Mouse (Mus musculus) right cerebral cortex, postnatal 4 days (tissue): ENCODE results near the gene Ankrd52.

ENCODE experiments used
- DNase-seq: peaks from one replicate; pipeline ENCODE4 v3.0.0-alpha.2; 2022

The Ankrd52 gene

DNA sequence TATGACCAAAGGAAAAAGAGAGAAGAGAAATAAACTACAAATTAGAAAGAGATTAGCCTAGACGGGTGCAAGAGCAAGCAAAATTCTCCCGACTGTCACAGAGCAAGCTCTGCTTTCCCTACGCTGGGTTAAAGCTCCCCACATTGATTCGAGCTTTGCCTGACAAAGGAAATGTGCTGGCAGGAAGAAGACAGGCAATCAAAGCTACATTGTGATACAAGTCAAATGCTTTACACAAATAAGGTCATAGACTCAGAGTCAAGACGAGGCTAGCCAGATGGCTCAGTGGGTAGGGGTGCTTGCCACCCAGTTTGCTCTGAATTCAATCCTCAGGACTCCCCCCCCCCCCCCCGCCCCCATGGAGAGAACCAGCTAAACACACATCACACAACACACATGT, 6.9 kb upstream of the Ankrd52 start:
- no peak for DNase-seq

DNA sequence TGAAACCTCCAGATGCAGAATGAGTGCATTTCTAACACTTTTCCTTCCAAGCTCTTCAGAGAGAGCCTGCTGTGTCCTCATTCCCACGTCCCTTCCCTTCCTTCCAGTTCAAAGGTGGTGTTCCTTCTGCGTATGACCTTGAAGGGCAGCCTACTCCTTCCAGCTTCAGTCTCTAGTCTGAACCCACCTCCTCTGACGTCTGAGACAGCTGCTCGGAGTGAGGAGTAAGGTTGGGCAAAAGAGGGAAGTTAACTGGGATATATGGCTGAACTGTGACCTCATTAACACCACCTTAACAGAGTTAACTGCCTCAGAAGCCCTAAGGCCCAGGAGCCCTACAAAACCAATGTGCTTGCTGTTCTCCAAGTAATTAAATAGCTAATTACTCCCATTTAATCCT, 6.3 kb upstream of the Ankrd52 start:
- no peak for DNase-seq

GRCm38 (mm10) chr10:128372142-128372541, 4.8 kb upstream of the Ankrd52 start:
- DNase-seq: no peak

GRCm38 (mm10) chr10:128372989-128373748, 3.7 kb upstream of the Ankrd52 start:
- no peak for DNase-seq

- no peak for DNase-seq
These were observed 2.5 kb upstream of the Ankrd52 start for GRCm38 (mm10) chr10:128374393-128374792.

DNA sequence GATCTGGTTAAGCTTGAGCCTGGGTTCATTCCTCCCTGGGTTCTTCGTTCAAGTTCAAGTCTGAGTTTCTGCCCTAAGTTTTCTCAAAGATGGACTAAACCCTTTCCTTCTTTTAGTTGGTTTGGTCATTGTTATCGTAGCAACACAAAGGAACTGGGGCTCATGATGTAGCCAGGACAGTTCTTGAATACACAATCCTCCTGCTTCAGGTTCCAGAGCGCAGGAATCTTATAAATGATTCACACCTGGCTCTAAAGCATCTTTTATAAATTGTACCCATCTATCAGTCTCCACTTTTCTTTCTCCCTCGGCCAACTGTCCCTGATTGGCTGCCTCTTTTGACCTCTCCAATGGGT, 838 bp upstream of the Ankrd52 start:
- DNase-seq: no peak

- DNase-seq: peak; percentile 62
These were observed 466 bp downstream of the Ankrd52 start for GRCm38 (mm10) chr10:128377222-128377939.

DNA sequence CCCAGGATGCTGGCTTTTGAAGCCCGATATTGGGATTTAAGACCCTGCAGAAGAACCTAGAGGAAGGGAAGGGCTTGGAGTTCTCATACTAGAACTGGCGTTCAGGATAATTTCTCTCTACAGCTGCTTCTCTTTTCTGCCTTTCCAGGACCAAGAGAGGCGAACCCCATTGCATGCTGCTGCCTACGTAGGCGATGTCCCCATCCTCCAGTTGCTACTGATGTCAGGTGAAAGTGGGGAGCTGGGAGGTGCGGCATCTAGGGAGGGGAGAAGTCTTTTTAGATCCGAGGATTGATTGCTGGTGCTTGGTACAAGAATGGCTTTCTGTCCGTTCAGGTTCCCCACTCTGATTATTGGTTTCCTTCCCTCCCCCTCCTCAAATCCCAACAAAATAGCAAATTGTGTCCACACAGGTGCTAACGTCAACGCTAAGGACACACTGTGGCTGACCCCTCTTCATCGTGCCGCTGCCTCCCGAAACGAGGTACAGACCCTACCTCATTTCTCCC, 1.1 kb downstream of the Ankrd52 start:
- no peak for DNase-seq

GRCm38 (mm10) chr10:128378462-128378861, 1.5 kb downstream of the Ankrd52 start:
- no peak for DNase-seq

DNA sequence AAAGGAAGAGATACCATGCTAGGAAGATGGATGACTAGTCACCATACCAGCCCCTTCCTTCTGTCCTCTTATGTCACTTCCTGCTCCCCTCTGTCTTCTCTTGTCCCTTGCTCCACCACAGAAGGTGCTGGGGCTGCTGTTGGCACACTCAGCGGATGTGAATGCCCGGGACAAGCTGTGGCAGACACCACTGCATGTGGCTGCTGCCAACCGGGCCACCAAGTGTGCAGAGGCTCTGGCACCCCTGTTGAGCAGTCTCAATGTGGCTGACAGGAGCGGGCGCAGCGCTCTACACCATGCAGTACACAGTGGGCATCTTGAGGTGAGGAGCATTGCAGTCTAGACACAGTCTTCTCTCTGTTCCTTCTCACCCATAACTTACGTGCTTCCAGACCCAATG, 2.3 kb downstream of the Ankrd52 start:
- DNase-seq: no peak

DNA sequence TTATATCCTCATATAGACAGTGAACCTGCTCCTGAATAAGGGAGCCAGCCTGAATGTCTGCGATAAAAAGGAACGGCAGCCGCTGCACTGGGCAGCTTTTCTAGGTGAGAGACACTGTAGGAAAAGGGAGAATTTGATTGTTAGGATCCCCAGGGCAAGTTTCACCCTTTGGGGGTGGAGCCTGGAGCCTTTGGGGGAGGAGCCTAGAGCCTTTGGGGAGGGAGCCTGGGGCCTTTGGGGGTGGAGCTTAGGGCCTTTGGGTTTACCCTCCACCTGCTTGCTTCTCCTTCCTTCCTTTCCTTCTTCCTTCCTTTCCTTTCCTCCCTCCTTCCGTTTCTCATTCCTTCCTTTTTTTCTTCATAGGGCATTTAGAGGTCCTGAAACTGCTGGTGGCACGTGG, 3.6 kb downstream of the Ankrd52 start:
- no peak for DNase-seq

GRCm38 (mm10) chr10:128382482-128382881, 5.6 kb downstream of the Ankrd52 start:
- DNase-seq: no peak

DNA sequence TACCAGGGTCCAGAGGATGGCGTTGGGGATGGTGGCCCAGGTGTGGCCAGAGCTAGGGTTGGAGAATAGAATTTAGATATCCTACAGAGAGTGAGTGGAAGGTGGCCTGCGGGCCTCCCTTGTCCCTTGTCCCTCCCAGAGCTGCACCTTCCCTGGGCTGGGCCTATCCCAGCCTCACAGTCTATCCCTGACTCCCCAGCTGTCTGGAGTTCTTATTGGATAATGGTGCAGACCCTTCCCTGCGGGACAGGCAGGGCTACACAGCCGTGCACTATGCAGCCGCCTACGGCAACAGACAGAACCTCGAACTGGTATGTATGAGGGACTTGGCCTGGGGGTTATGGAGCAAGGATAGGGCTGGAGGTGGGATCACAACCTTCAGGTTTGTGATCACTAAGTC, 9.0 kb downstream of the Ankrd52 start:
- no peak for DNase-seq

GRCm38 (mm10) chr10:128388941-128389340, 12.0 kb downstream of the Ankrd52 start:
- DNase-seq: no peak

DNA sequence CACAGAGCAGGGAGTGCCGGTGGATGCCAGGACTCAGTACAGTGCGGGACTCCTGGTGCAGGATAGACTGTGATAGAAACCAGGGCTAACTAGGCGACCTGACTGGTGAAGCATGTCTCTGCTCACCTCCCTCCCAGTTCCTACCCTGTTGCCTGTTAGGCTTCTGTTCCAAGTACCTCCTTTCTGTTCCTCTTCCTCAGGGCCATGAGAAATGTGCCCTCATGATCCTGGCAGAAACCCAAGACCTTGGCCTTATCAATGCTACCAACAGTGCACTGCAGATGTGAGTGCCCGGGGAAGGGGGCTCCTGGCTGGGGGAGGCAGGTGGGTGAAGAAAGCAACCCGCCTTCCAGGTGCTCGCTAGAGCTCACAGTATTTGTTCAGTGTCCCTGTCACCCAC, 12.7 kb downstream of the Ankrd52 start:
- no peak for DNase-seq

- DNase-seq: no peak
These were observed 13.5 kb downstream of the Ankrd52 start for GRCm38 (mm10) chr10:128390366-128390765.

GRCm38 (mm10) chr10:128391850-128392249, 14.9 kb downstream of the Ankrd52 start:
- DNase-seq: no peak

GRCm38 (mm10) chr10:128396017-128396673, 19.2 kb downstream of the Ankrd52 start:
- no peak for DNase-seq

GRCm38 (mm10) chr10:128396716-128397264, 19.9 kb downstream of the Ankrd52 start:
- no peak for DNase-seq

DNA sequence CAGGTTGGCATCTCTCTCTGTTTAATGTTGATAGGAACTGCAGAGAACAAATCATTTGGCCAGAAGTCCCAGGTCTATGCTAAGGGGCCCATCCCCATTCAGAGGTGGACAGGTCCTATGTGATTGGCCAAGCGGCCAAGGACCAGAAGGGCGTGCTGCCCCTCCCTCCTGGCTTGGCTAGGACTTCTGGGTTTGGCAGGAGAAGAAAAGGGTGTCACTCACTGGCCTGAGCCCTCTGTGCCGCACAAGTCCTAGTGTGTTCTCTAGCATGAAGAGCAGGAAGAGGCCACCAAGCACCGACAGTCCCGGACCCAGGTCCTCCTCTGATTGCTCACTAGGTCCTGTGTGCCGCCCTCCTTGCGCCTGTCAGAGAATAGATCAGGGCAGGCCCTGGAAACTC, 20.6 kb downstream of the Ankrd52 start:
- no peak for DNase-seq

DNA sequence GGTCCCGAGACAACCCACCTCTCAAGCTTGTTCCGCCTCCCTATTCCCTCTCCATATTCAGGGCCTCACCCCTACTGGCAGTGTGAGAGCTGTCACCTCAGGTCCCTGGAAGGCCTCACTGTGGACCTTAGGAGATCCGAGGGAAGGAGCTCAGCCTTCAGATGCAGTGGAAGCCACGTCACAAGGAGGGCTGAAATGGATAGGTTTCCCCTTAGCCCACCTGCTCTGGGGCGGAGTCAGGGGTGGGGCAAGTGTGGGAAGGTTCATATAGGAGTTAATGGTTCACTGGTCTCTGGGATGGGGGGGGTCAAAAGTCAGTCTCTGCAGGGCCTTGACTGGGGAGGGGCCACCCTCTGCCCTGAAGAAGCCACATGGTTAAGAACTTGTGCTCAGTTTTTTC, 23.4 kb downstream of the Ankrd52 start:
- no peak for DNase-seq

DNA sequence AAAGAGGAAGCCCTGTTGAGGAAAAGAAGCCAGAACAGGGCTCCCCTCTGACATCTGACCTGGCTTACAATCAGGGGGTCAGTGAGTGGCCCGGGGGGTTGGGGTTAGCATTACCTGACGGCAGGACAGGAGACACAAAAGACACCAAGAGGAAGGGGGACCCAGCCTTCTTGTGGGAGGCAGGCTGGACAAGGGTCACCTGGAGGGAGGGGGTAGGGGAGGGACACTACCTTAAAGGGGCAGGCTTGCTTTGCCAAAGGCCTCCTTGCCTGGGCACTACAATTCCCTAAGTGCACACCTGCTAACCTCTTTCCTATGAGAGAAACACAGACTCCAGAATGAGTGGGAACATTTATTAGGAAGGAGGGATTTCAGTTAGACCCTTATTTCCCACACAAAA, 24.1 kb downstream of the Ankrd52 start, which contains the start of gene Slc39a5:
TSS of gene Slc39a5 (minus strand) at position 174 of the 400 bp plus-strand sequence.
- no peak for DNase-seq

DNA sequence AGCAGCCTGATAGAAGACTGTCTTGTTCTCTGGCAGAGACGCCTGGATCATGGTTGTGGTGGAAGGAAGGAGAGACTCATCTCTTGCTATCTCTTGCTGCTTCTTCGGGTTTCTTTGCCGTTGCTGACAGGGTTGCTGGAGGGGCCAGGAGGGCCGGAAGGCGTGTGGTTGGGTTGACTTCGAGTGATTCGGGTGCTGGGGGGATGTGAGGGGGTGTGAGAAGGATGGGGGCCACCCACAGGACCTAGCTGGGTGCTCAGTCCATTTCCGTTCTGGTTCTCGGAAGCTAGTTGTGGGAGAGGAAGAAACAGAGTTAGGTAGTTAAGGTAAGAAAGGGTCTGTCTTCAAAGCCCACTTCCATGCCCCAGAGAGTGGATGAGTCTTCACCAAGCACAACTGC, 24.7 kb downstream of the Ankrd52 start:
- no peak for DNase-seq
